Mouse (Mus musculus) adrenal gland, postnatal 10 days (tissue): ENCODE measurements around the gene Hspb9. TPM values are rescaled to one million over a fixed set of nuclear protein-coding genes. Genes with fewer than 3 reads are reported as not detected.

ENCODE experiments used
- DNase-seq: peaks from one replicate; pipeline ENCODE4 v3.0.0; 2021; ENCODE audit warnings: mixed read lengths
- long read RNA-seq, 2 experiments: library from polyadenylated mRNA; stranded (forward); transcript quantifications; one replicate each; pipeline ENCODE4 v2.0.0; 2021
- total RNA-seq, 2 experiments: library from RNA; stranded (reverse); gene quantifications; 2 replicates each; pipeline ENCODE4 v1.2.3; 2021

Gene Hspb9
- under 1 TPM in 1 of 2 experiments, not detected in 1; 0.64 TPM for total RNA-seq
- long read RNA-seq, experiment 1 = 0 reads
- long read RNA-seq, experiment 2 = 0 reads

DNA sequence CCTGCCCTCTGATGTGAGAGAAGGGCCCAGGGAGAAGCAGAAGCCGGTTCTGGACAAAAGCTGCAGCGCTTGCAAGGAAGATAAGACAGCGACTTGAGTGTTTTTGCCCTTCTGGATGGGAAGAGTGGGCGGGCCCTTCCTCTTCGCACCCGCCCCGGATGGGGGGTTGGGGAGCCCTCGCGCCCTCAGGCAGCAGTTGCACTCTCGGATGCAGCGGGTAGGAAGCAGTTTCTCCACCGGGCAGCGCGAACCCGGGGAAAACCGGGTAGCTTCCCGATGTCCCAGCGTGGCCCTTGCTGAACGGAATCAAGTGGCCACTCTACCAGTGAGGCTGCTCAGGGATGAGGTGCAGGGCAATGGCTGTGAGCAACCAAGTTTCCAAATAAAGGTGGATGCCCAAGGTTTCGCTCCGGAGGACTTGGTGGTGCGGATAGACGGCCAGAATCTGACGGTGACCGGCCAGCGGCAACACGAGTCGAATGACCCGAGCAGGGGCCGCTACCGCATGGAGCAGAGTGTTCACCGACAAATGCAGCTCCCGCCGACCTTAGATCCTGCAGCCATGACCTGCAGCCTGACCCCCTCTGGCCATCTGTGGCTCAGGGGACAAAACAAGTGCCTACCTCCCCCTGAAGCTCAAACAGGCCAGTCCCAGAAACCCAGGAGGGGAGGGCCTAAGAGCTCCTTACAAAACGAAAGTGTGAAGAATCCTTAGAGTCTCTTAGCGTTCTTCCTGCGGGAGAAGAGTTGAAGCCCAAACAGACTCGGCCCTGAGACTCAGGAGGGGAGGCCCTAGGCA is at the start of gene Hspb9:
Gene Hspb9, plus strand, starts transcription at position 116 of the 799 bp plus-strand sequence.
- DNase-seq = peak; percentile 83

DNA sequence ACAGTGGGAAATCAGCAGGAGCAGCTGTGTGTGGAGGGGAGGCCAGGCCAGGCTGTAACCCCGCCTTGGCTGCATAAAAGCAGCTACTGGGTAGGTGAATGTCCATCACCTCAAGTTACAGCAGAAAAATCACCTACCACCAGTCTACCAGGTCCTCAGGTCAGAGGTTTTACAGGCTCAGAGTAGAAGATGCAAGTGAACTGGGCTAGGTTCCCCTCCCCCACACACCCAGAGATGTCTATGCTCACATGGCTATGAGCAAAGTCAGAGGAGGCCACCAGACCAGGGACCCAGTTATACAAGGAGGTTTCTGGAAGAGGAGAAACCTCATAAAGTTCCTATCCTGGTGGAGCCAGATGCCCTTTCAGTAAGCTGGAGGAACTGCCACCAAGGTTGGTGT is 42.6 kb upstream of the Hspb9 start:
- no peak for DNase-seq

DNA sequence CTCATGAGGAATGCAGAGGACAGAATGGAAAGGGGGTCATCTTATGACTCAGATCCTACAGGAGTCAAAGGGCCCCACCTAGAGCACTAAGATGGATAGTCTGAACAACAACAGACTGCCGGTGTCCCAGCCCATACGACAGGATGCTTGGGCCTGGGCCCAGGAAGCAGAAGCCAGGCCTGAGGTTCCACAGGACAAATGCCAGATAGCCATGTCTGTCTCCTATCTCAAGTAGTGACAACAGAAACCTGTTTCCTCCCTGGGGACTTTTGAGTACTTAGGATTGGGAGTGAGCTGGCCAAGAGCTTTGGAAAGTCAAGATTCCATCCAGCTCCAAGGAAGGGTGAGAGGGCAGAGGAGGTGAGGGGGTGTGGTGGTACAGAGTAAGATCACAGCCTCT is 41.7 kb upstream of the Hspb9 start:
- no peak for DNase-seq

DNA sequence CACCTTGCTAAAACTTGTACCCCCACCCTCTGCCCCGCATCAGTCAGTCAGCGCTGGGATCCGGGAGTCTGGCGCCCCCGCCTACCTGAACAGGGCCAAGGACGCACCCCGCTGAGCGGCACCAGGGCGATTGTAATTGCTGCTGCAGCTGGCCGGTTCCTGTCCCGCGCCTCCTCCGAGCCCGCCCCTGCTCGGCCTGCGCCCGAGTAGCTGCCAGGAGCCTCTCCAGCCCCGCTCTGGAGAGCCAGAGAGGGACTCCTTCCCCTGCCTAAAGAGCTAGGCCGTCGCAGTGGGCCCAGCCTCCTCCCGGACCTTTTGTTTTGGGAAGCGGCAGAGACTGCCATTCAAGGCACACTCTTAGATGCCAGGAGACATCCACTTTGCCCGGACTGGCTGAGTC is 40.5 kb upstream of the Hspb9 start:
- DNase-seq = peak; percentile 72

DNA sequence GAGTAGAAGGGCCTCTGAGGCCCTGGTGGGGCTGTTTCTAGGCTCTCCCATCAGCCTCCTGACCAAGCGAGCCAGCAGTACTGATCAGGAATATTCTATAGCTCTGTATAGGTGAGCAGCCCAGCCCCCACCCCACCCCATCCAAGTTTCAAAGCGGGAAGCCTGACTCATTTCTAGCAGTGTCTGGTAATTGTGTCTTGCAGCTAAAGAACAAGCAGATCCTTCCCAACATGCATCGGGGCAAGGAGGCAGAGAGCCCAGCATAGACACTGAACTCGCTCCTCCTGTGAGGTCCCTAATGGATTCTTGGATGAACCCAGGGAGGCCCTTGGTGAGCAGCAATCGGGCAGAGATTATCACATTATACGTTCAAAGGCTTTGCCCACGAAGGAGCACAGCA is 35.8 kb upstream of the Hspb9 start:
- no peak for DNase-seq

DNA sequence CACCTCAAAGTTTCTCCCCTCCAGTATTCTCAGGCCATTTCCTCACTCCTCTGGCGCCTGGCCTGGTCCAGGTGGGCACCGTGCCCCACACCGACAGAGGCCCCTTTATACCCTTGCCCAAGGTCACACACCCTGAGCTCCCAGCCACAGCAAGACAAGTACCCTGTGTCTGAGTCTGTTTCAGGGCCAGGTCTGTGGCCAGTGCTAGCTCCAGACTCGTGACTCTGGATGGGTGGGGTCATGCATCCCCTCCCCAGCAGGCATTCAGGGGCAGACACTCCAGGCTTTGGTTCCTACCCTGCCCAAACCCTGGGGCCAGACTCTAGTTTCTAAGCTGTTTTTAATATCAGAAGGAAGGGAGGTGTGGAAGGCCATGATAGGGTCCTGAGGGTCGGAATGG is 31.8 kb upstream of the Hspb9 start:
- DNase-seq = no peak

DNA sequence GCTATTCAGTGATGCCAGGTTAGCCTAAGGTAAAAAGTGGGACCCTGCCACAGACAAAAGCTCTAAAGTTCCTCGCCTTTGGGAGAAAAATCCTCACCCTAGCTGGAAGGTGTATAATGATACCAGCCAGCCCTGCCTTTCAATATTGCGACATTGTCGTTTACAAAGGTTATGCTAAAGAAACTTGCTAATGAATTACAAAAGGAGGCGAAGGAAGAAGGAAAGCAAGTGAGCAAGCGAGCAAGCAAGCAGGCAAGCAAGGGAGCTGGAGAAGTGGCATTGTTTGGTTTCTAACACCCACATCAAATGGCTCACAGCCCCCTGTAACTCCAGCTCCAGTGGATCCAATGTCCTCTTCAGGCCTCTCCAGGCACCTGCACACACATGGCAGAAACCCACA is 31.1 kb upstream of the Hspb9 start:
- no peak for DNase-seq

DNA sequence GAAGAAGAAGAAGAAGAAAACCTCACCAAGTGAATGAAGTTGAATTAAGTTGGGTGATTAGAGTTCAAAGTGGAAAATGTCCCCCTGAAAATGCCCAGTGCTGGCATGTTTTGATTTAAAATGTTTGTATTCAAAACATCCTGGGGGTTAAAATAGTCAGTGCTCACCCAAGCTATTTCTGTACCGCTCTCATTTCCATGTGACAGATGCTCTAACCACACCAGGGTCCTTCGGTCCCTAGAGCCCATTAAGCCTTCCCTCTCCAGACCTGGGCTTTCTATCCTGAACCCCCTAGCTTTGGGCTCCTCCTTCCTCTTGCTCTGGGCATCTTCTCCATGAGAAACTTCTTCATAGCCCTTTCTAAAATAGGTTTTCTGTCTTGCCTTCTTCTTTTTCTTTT is 29.6 kb upstream of the Hspb9 start:
- DNase-seq = no peak

DNA sequence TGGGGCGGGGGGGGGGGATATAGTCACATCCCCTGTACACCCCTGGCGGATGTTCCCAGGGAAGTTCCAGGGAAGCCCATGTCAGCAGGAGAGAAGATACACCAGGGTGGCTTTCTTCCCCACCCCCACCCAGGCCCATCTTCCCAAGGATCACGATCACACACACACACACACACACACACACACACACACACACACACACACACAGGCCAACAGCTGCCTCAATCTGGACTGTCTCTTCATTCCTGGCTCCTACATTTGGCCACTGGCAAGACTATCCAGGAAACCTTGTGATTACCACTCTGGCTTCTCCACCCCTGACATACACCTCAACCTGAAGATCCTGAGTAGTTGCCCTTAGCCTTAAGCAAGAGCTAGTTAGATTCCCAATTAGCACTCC is 28.3 kb upstream of the Hspb9 start:
- no peak for DNase-seq

DNA sequence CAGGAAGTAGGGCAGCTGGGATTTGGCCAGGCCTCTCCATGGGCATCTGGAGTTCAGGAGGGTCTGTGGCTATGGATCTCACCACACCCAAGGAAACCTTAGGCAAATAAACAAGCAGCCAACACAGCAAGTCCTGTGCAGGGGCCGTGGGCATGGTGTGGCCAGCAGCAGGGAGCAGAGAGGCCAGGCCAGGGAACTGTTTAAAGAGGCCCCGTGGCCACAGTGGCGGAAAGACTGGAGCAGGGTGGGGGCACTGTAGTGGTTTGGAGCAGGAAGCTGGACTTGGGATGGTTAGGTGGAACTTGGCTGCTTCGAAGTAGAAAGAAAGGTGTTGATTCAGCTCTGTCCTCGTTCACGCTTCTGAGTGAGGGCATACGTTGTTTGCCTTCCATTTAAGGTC is 26.4 kb upstream of the Hspb9 start:
- no peak for DNase-seq

DNA sequence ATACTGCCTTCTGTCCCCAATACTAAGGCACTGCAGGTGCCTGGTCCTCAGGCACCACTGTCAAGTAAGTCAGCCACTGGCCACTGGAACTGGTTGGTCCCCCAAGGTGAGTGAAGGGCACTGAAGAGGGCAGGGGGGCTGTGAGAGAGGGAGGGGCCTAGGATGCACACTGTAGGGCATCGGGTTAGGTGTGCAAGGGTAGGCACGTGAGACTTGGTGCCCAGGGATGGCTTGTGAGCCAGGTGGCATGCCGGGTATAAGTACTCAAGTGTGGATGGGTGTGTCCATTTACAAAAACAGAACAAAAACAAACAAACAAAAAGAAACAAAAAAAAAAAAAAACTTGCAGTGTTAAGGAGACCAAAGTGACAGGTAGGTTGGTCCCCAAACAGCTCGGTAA is 25.2 kb upstream of the Hspb9 start:
- DNase-seq = no peak

DNA sequence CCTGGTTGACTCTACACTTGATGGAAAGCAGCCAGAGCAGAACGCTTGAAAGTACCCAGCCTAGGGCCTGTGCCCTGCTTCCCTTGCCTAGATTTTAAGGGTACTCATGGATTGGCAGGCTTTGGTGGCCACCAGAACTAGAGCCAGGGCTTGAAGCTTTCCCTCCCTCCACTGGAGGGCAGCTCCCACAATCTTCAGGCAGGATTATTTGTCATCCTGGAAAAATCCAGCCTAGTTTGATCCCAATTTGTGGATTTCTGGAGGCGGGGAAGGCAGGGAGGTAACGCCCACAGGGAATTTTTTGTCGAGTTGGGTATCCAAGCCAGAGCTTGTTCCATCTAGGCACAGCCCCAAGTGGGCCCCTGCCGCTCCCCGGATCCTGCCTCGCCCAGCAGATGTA is 23.3 kb upstream of the Hspb9 start:
- no peak for DNase-seq

DNA sequence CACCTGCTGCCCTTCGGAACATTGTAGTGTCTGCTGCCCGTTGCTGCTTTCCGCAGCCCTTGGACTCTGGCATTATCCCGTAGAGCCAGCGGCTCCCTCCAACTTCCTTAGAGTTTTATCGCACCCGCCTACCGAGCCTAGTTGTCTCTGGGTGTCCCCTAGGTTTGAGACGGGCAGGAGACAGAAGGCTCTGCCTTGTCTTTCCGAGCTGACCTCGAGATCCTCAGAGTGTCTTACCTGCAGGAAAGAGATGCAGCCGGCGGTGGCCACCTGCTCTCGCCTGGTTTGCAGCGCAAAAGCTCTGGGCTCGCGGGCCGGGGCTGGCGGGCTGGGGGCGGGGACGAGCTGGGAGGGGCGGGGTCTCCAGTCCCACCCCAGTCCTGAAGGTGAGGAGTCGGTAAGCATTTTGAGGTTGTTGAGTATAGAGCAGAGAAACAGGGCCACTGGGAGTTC is 21.5 kb upstream of the Hspb9 start, which contains the start of gene Zfp385c:
Gene Zfp385c, minus strand, starts transcription at position 292 of the 453 bp plus-strand sequence.
- DNase-seq = no peak

DNA sequence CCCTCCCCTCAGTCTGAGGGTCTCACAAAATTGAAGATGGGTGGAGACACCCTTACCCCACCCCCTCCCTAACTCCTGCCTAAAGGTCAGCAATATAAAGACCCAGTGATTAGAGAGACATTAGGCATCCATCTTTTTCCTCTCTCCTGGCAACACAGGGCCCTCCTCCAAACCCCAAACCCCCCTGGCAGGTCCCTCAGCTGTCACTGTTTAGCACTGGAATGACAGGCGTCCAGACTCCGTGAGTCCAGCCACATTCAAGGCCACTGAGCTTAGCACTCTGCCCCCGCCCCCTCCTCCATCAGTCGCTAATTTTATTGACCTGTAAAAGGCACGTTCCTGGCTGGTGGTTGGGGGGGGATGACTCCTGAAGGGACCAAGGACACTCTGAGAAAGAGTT is 20.5 kb upstream of the Hspb9 start:
- no peak for DNase-seq

DNA sequence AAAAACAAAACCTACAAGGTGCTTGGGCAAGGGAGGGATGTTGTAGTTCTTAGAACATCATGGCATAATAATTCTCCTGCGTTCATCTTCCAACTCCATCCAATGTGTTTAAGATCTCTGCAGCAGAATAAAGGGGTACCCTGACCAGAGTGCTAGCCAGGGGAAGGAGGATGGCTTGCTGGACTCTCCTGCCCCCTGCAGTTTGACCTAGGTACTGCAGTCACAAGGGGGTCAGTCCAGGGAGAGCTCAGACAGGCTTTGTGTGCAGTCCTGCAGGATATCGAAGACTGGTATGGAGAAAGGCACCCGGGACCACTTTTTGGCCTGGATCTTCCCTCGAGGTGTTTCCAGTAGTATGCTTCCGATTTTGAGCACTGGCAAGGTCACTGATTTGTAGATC is 18.7 kb upstream of the Hspb9 start:
- DNase-seq = peak; percentile 92

DNA sequence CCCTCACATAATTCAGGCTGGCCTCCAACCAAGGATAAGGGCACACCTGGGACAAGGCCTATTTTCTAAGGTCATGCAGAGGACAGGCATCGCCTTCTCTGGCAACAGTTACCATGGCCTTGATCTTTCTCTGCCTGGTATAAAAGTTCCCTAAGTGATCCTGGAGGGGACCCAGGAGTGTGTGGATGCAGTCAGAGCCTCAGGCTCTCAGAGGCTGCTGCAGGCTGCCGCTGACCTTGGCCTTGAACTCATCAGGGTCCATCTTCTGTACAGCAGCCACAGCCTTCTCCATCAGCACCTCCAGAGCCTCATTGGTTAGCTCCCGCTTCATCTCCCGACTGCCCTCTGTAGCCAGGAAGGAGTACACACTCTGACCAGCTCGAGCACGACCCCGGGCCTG is 15.7 kb upstream of the Hspb9 start:
- DNase-seq = no peak

DNA sequence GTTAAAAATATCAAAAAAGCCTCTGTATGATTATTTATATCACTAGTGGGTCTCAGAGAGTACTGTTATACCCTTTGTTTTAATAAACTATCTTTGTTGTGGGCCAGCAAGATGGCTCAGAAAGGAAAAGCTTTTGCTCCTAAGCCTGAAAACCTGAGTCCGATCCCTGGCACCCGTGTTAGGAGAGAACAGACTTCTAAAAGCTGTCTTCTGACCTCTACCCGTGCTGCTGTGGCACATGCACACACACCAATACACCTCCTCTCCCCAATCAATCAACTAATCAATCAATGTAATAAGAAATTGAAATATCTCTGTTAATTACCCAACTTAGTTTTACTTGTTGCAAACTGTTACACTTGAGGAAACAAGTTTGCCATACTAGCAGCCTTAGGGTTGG is 12.9 kb upstream of the Hspb9 start:
- no peak for DNase-seq

DNA sequence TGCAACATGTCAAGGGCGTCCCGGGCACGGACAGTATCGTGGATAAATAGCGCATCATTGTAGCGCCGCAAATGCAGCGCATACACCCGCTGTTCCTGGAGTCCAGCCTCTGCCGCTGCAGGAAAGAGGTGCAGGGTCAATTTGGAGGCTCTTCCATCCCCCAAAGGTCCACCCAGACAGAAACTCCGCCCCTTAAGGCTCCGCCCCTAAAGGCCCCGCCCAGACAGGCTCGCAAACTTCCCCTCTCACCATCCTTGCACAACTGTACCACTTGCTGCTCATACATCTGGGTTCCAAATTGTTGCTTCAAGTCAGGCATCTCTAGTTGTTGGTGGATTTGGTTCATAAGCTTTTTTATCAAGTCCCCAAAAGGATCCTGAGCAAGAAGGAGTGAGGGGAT is 12.3 kb upstream of the Hspb9 start:
- peak; percentile 87 for DNase-seq

DNA sequence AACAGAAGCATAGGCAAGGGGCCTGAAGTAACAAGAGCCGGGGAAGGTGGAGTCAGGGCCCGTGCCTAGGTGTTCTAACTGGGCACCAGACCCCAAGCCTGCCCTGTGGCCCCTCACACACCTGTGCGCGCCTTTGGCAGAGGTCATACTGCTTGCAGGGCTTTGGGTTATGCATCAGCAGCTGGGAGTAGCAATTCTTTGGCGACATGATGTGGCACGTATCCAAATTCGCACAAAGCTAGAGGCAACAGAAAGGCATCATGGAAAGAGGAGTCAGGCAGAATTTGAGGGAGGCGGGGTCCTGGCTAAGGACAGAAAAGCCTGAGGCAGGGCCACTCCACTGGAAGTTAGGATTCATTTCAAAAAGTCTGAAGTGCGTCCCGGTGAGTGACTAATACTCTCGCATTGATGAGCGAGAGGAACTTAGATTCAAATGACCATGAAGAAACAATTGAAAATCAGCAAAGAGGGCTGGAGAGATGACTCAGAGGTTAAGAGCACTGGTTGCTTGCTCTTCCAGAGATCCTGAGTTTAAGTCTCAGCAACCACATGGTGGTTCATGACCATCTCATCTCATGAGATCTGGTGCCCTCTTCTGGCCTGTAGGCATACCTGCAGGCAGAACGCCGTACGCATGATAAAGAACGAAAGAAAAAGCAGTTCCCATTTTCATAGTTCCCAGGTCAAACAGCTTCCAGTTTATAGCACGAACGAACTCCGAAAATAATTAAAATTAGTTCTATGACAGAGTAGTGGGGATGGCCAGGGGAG is 11.4 kb upstream of the Hspb9 start:
- DNase-seq = peak; percentile 75

DNA sequence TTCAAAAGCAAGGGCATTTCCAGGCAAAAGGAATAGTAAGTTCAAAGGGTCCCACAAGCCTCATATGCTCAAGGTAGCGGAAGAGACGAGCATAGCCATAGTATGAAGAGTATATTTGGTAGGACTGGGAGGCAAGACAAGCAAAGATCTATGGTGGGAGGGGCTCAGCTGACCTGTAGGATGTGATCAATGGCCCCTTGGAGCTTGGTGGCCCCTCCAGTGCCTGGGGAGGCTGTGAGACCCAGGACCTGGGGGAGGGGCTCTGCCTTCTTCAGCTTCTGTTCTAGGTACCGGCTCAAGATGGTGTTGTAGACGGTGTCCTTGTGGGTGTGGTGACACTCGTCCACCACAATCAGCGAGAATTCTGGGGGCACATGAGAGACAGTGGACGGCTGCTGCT is 10.7 kb upstream of the Hspb9 start:
- DNase-seq = no peak

DNA sequence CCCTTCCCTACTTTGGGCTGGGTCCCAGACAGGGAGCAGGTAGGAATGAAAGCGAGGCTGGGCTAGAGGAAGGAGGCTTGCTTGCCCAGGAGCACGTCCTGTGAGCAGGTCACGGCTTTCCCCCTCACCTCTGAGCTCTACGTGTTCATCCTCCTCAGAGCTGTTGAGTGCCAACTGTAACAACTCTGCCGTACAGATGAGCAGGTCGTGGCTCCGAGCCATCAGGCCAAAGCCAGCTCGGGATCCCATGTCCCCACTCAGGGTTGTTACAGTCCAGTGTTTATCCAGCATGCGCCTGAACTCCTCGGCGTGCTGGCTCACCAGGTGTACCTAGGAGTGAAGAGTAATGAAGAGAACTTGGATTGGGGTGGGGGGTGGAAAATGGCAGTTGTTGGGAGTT is 10.3 kb upstream of the Hspb9 start:
- no peak for DNase-seq

DNA sequence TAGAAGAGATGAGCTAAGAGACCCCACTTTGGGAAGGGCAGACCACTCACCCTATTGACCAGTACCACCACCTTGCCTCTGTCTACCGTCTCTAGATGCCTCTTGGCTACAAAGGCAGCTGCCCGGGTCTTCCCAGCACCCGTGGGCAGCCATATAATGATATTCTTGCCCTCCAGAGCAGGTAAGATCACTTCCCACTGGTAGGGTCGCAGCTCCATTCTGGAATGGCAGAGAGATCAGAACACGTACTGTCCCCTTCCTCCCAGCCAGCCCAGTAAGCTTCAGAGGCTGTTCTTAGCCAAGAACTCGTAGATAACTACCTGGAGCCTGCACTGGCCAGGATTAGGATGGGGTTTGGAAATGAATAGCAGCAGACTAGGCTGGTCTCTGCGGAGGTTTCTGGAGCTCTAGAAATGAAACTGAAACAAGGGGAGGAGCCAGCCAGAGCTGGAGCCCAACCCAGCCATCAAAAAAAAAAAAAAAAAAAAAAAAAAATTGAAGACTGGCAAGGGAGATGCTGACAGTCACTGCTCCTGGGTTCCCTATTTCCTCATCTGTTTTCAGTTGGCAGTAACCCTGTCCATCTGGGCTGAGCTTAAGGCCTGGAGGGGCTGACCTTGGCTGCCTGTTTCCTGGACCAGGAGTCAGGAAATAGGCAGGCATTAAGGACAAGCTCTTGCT is 9.7 kb upstream of the Hspb9 start, which contains the start of gene Dhx58:
Gene Dhx58, minus strand, starts transcription at position 421 of the 681 bp plus-strand sequence.
- peak; percentile 59 for DNase-seq
